Mouse (Mus musculus): ENCODE data around the gene Havcr1.
"Not testable (repeated sequence)": the region's sequence is repeated elsewhere in the genome, so short reads cannot be mapped to it uniquely, and the experiment has no call there.

The Havcr1 gene

DNA sequence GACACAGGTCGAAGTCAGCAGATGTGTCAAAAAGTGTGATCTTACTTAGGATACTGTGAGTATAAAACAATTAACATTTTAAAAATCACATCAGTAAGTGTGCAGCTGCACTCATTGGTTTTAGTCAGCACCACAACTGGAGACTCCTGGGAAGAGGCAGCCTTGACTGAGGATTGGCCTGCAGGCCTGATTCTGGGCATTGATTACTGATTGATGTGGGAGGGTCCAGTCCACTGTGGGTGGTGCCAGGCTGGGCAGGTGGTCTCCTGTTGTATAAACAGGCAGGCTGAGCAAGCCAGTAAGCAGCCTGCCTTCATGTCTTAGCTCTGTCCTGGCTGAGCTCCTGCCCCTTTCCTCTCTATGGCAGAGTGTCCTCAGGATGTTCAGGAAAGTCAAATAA is at the start of gene Havcr1:
Havcr1 (plus strand) TSS at position 5 of the 400 bp plus-strand sequence.
- not testable (repeated sequence) for DNase-seq

DNA sequence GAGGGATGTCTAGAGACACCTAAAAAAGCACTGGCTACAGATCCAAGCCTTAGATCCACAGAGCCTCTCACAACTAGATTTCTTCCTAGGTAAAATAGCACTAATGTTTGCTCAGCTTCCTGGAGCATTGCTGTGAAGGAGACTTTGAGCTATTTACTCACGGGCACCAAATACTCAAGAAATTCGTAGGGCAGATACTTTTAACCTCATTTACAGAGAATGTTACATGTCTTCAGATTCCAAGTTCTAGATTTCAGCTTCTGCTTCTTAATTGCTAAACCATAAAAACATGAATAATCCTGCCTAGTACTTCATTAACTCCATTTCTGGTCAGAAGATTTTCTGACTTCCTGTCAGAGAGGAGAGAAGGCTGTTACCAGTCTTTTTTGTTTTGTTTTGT is 44.7 kb upstream of the Havcr1 start:
- DNase-seq, result no peak

DNA sequence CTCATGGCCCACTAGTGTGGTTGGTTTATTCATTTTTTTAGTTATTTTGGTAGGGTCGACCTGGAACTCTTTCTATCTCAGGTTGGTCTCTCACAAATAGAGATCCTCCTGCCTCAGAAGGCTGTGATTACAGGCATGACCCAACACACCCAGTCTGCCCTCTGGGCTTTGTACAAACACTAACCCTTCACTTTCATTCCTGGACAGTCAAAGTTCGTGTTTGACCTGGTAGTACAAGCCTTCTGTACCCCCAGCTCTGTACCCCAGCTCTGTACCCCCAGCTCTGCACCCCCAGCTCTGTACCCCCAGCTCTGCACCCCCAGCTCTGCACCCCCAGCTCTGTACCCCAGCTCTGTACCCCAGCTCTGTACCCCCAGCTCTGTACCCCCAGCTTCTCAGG is 39.0 kb upstream of the Havcr1 start:
- not testable (repeated sequence) for DNase-seq

DNA sequence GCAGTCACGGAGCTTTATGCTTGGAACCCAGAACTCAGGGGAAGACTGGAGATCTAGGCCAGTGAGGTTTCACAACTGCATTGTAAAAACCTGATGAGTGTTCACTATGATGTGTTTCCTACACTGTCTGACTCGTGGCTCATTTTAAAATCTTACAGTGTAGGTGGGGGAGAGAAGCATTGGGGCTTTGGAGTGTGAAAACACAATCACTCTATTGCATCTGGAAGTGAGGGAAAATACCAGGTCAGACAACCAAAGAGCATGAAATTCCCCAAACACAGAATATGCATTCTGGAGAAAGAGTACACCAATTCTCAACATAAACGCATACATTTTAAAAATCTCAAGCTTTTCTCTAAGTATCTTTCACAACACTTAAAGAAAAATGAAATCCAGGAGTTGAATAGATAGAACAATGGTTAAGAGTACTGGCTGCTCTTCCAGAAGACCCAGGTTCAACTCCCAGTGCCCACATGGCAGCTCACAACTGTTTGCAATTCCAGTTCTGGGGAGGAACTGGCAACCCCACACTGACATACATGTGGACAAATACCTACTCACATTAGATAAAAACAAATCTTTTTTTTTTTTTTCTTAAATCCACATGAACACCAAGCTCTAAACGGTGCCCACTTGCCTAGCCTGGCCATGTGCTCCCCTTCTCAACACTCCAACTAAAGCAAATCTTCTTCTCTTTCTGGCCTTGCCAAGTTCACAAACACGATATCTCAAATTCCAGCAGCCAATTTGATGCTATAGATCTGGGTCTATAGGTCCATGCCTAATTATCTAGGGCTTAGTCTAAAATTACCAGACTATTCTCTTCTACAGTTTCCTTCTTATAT is 37.2 kb upstream of the Havcr1 start:
- DNase-seq, result no peak

DNA sequence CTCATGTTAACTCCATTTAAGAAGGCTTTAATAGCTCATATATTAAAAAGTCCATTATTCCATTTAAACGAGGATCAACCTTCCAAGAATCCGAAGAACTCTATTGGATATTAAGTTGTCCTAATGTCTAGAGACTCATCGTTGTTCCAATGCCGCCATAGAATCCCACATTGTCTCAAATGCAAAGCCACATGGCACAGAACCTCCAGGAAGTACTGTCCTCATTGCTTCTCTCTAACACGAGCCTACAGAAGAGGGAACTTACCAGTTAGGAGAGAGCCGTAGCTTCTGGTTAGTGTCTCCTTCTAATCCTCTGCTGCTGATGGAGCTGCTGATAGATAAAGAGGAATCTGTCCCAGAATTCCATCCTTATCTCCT is 36.6 kb upstream of the Havcr1 start:
- DNase-seq, result no peak

DNA sequence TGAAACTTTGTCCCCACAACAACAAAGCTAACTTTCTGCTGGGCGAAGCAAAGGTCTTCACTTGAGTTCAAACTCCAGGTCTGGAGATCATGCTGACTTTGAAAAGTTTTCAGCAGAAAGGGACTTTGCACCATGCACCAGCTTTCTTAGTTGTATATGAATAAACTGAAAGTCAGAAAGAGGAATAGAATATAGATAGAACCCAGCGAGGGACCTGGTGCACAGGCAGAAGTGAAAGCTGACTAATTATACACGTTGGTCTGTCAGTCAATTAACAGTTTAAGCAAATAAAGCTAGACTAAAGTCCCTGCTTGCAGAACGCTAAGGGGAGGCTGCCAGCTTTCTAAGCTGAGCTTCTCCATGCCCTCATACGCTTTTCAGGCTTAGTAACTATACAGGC is 36.0 kb upstream of the Havcr1 start:
- no peak for DNase-seq

DNA sequence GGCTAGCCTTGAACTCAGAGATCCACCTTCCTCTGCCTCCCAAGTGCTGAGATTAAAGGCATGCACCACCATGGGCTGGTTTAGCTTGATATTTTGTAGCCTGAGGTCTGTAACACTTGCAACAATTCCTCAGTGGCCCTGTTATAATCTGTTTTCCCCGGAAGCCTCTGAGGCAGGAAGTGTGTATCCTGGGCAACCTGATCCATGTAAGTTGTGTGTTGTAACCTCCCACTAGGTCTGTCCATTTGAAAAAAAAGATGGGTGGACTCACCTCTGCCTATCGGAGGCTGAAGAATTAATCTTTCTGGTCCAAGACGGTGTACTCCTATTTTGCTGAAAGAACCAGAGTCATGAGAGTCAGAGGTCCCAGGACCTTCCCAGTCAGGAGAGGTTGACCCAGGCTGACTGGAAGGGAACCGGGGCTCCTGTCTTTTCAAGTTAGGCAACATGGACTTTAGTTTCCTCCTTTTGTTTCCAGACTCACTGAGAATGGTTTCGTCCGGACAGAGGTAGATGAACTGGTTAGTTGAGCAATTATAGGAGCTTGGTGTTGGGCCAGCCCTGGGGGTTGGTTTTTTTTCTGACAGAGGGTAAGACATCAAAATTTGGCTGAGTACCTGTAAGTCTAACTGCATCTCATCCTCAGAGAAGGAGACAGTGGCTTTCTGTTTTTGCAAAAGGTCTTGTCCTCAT is 28.1 kb upstream of the Havcr1 start, which contains the start of gene Timd2:
Timd2 (minus strand) TSS at position 398 of the 693 bp plus-strand sequence.
- no peak for DNase-seq

DNA sequence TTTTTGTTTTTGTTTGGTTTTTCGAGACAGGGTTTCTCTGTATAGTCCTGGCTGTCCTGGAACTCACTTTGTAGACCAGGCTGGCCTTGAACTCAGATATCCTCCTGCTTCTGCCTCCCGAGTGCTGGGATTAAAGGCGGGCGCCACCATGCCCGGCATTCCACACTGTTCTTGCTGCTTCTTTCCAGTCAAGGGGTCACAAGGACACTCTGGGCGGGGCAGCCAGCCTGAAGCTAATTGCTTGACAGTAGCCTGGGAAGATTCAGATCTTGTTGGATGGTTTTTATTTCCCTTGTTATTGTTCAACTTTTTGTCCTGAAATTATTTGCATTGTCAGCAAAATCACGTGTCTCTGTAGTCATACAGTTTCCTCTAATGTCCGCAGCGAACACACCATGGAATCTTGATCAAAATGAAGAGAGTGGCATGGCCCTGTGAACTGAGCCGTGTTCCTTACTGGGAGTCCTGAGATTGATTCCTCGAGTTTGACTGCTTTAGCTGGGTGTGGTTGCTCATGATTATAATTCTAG is 3.3 kb upstream of the Havcr1 start:
- no peak for DNase-seq

DNA sequence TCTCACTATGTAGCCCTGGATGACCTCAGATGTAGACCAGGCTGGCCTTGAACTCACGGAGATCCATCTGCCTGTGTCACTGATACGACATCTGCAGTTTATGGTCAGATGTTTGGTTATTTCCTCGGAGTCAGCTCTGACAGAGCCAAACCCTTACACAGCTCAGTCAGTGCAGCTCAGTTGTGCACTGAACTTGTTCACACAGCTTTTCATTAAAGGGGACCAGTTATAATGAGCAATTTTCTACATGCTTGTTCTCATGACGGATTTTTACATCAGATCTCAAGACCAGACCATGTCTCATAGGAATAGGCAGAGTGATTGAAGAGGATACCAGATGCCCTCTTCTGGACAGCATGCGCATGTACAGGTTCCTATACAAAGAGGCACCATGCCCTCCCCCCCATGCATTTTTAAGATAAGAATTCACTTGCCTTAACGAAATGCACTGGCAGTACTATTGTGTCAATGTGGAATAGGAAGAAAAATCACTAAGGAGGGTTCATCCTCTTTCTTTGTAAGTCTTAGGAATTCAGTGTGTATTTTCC is 1.6 kb upstream of the Havcr1 start:
- DNase-seq, result no peak

DNA sequence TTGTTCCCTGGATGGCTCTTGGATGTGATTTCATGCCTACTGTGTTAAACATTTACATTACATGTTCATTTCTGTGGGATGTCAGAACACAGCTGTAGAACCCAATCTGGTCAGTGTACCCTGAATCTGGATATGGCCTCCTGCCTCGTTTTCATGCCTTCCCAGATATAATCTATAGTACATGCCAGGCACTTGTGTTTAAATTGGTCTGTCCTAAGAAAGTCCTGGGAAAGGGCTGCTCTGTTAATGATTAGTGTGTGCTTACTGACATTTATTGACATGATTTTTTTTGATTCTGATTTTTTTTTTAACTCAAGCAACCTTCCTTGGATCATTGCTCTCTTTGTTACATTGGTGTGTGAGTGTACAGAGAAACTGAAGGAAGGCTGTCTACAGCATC is 263 bp upstream of the Havcr1 start:
- no peak for DNase-seq

DNA sequence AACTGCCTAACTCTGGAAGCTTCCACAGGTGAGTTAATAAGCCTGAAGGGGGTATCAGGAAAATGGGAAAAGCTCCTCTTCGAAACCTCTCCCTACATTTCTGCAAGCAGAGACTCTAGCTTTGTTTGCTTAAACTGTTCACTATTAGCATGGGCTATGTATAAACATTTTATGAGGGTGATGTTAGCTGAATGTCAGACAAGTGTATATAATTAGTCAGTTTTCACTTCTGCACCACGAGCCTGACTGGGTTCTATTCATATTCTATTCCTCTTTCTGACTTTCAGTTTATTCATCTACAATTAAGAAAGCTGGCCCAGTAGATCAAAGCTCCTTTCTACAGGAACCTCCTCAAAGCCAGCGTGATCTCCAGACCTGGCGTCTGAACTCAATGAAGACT is 4.6 kb downstream of the Havcr1 start:
- no peak for DNase-seq

DNA sequence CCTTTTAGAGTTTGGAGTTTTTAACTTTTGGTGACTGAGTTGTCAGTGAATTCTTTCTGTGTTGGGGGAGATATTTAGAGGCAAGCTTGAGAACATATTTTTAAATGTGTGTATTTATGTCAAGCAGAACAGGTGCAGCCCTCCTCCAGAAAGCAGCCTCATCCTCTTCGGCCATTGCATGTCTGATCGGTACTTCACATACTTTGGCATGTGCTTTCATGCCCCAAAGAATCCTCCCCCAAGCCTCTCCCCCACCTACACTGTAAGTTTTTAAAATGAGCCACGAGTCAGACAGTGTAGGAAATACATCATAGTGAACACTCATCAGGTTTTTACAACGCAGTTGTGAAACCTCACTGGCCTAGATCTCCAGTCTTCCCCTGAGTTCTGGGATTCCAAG is 6.0 kb downstream of the Havcr1 start:
- no peak for DNase-seq

DNA sequence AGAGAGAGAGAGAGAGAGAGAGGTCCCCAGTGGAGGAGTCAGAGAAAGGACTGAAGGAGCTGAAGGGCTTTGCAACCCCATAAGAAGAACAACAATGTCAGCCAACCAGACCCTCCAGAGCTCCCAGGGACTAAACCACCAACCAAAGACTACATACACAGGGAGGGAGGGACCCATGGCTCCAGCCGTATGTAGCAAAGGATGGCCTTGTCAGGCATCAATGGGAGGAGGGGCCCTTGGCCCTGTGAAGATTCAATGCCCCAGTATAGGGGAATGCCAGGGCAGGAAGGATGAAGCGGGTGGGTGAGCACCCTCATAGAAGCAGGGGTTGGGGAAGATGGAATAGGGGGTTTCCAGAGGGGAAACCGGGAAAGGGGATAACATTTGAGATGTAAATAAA is 6.8 kb downstream of the Havcr1 start:
- no peak for DNase-seq

DNA sequence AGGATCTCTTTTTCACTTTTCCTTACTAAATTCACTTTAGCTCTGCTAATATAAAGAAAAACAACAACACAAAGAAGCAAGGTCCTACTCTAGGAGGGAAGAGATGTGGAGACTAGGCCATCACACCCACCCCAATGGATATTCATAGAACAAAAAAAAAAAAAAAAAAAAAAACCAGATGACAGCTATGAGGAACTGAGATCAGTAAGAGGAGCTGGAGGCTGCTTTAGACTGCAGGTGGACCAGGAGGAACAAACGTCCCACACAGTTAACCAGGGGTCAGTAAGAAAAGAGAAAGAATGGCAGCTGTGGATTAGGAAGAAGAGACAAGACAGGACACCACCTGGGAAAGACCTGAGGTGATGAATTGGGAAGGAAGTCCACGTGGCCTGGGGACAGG is 13.1 kb downstream of the Havcr1 start:
- no peak for DNase-seq

DNA sequence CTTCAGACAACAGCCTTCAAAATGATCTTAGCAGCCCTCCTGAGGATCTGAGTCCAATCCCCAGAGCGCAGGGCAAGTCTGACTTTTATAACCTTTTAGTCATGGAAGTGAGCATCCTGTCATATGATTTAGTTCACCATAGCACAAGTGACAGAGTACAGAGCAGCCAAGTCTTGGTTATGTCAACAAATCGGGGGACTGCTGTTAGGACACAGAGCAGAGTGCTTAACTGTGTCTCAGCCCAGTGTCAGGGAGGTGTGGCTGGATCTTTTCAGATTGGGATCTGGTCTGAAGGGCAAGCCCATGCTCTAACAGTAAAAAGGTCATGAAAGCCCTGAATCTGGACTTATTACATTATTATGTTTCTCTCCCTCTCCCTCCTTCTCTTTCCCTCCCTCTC is 18.8 kb downstream of the Havcr1 start:
- no peak for DNase-seq

DNA sequence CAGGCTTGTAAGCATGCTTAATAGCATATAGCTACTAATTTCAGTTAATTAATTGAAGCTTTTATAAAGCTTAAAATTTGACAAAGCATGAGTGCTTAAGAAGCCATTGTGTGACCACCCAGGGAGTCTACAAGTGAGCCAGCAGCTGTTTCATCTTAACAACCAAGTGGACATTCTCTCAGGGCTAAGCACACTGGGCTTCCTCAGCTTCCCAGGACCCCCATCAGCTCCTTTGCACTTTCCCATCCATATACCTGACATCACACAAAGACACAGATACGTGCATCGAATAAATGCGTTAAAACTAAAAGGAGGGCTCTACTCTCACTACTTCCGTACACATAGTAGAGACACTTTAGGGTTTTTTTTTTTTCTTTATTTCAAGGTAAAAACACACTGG is 19.8 kb downstream of the Havcr1 start:
- no peak for DNase-seq

DNA sequence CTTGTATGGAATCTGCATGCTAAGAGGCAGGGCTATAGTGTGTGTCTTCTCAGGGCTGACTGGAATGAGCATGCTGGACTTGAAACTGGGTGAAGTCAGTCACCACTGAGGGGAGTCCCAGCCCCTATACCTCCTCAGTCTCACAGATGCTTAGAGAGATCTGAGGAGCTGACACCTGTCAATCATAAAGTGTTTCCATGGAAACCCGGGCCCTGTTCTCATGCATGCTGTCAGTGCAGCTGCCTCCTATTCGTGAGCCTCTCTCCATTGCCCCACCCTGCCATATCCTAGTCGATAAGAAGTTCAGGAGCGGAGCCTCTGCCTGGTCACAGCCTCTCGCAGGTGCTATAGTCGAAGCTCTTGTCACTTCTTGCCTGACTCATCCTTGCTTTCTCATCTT is 20.8 kb downstream of the Havcr1 start:
- DNase-seq, result not testable (repeated sequence)

DNA sequence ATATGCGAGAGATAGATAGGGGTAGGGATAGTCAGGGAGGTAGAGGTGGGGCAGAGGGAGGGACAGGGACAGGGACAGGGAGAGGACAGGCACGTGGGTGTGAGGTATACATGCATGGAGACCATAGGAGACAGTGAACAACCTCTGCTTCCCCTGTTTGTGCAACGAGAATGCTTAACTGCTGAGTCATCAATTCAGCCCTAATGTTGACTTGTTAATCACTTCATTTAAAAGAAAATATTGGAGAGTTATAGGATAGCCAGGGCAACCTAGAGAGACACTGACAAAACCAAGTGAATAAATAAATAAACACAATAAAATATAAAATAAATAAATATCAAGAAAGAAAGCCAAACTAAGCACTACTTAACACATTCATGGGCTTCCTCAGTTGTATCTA is 42.0 kb downstream of the Havcr1 start:
- DNase-seq, result no peak

DNA sequence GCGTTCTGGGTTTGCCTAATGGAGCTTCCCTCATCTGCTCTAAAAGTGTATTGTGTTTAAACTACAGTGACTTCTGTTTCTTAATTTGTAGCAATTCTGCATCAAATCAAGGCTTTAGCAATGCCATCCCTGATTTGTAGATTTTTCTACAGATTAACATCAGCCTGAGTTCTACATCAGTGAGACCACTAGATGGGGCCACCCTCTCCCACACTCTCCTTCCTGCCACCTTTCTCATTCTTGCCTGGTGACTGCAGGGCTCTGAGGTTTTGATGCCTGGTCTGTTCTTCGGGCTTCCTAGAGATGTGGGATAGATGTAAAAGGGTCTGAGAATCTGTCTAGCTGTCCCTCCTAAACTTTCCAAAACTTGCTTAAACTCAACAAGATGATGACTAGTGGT is 44.9 kb downstream of the Havcr1 start:
- DNase-seq, result no peak

DNA sequence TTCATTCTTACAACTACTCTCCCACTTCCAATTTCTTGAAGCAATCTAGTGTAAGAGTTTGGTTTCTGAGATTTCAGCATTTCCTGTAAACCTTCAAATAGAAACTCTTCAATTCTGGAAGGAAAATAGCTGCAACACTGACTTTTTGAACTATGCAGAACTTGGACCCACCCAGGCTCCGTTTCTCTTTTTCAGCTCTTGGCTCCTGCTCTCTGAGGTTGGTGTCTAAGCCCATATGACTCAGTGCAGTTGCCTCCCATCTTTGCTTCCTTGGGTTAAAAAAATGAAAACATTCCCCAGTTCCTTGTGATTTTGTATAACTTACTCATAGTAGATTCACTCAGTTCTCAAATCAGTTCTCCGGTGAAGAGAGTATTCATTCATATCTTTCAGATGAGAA is 69.6 kb downstream of the Havcr1 start:
- DNase-seq, result no peak

DNA sequence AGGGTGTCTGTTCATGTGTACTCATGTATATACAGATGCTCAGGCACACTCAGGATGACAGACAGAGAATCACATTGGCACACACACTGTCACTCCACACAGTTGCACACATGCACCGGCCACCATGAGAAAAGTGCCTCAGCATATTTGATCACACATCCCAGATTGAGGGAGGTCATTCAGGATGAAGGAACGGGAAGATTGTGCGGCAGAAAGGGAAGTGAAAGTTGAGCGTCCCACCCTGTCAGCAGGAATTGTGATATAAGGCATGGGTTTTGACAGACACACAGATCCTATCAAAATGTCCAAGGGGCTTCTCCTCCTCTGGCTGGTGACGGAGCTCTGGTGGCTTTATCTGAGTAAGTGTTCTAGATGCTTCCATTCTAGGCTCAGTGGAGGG is 75.6 kb downstream of the Havcr1 start, which contains the start of gene Timd4:
Timd4 (plus strand) TSS at position 290 of the 400 bp plus-strand sequence.
- DNase-seq, result no peak

DNA sequence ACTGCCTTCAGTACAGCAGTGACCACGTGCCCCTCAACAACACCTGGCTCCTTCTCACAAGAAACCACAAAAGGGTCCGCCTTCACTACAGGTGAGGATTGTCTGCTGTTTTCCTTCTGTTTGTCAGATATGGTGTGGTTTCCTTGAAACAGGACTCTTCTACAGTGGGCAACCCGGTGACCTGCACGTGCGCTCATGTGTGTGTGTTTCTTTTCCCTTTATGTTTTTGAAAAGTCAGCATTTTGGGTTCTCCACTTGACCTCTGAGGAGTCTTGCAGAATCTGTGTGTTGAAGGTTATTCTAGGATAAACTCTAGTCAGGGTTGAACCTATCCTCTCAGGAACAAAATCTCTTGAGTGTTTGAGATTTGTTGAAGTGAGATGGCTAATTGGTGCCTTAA is 82.8 kb downstream of the Havcr1 start:
- no peak for DNase-seq

DNA sequence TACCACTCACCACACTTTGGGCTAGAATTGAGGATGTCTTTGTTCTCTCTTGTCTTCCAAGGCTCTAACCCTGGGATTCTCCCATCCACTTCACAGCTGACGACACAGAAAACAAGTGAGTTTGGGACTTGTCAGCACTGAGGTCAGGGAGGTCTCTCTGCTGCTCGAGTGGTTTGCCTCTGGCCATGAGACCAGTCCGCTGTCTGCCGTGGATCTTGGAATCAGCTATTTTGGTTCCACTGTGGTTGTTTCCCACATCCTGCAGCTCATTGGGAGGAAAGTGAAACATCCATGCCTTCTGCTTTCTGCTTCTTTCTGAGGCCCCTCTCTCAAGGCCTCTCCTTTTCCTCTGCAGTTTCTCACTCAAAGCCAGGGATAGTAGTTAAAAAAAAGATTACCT is 85.0 kb downstream of the Havcr1 start:
- no peak for DNase-seq

Data from cerebellum, adult 18-20 months (tissue).